Mouse (Mus musculus): ENCODE data around the gene Acap2.

DNA sequence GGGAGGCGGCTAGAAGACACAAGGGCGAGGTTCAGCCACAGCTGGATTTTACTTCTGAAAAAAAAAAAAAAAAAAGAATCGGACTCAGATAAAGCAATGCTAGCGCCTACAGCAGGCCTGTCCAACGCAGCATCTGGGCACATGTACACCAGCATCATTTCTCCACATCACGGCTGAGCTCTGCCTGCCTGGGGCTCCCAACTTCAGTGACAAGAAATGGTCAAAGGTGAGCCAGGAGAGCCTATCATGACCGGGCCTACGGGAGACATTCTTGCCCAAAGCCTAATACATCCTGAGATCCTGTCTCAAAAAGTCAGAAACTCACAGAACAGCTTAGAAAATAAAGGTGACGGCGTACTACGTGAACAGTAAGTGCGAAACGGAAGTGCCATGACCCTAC is 140.3 kb downstream of the Acap2 start:
- TF ChIP-seq POLR2A (IDR thresholded peaks at IDR 0.05; ENCODE audit: extremely low read depth, insufficient read depth, low read length) (no peak), CTCF (IDR thresholded peaks at IDR 0.05; ENCODE audit: extremely low read depth, insufficient read depth, low read length) (no peak)
